Mouse (Mus musculus): ENCODE data around the gene Elmod3.

- TF ChIP-seq GATA1 (IDR thresholded peaks at IDR 0.05; ENCODE audit: borderline replicate concordance, low read length) (peak; percentile 40; the same call in 1 of the 3 replicates), FLI1 (IDR thresholded peaks at IDR 0.05; ENCODE audit: low read length) (no peak)
Measured at GRCm38 (mm10) chr6:72601732-72602131, 3.5 kb upstream of the Elmod3 start.
